Mouse (Mus musculus) C2C12 (cell line): ENCODE measurements around the gene Ndufa6. TPM values are rescaled to one million over a fixed set of nuclear protein-coding genes. Genes with fewer than 3 reads are reported as not detected.

Experiments
- H3K27me3 ChIP-seq: one replicate; pipeline ENCODE4 v1.6.1; 2011; ENCODE audit not compliant: control insufficient read depth, insufficient read depth, insufficient read length
- H3K36me3 ChIP-seq: one replicate; pipeline ENCODE4 v1.6.1; 2011; ENCODE audit not compliant: control insufficient read depth, insufficient read depth
- H3K4me3 ChIP-seq: one replicate; pipeline ENCODE4 v1.5.1; 2011; ENCODE audit warnings: mild to moderate bottlenecking, control low read depth; ENCODE audit not compliant: poor library complexity, insufficient read depth, severe bottlenecking
- H3K79me2 ChIP-seq: one replicate; pipeline ENCODE4 v1.6.1; 2011; ENCODE audit not compliant: control insufficient read depth, insufficient read depth
- H3K79me3 ChIP-seq: one replicate; pipeline ENCODE4 v1.6.1; 2011; ENCODE audit warnings: low read depth, control low read depth
- H3ac ChIP-seq: one replicate; pipeline ENCODE3; 2011; ENCODE audit warnings: low read depth; ENCODE audit not compliant: control insufficient read depth, insufficient read length
- CEBPB ChIP-seq: IDR thresholded peaks from one replicate; pipeline ENCODE4 v1.6.1; 2011; ENCODE audit warnings: low read depth, mild to moderate bottlenecking, control low read depth, moderate library complexity
- CTCF ChIP-seq: IDR thresholded peaks from one replicate; pipeline ENCODE4 v1.5.1; 2011; ENCODE audit not compliant: control insufficient read depth, insufficient read depth, insufficient read length
- FOSL1 ChIP-seq: IDR thresholded peaks from one replicate; pipeline ENCODE4 v1.8.0; 2011; ENCODE audit warnings: mild to moderate bottlenecking, low read length; ENCODE audit not compliant: poor library complexity, insufficient read depth, severe bottlenecking
- MAX ChIP-seq: IDR thresholded peaks from one replicate; pipeline ENCODE4 v1.6.1; 2011; ENCODE audit warnings: mild to moderate bottlenecking, control low read depth
- MYOD1 ChIP-seq: IDR thresholded peaks from one replicate; pipeline ENCODE4 v1.6.1; 2011; ENCODE audit warnings: low read depth; ENCODE audit not compliant: control insufficient read depth, insufficient read length
- MYOG ChIP-seq: IDR thresholded peaks from one replicate; pipeline ENCODE4 v1.6.1; 2011; ENCODE audit not compliant: control insufficient read depth, insufficient read length; ENCODE audit errors: extremely low read depth
- USF1 ChIP-seq: IDR thresholded peaks from one replicate; pipeline ENCODE4 v1.6.1; 2011; ENCODE audit warnings: low read depth, mild to moderate bottlenecking, control low read depth, moderate library complexity
- polyA plus RNA-seq: library from polyadenylated mRNA; unstranded; fragments of >200 nt; fragmentation: generic; extraction: Trizol; gene quantifications from one replicate; pipeline ENCODE4 v1.2.1, GENCODE M21; 2012; ENCODE audit warnings: missing spikeins

The Ndufa6 gene
- polyA plus RNA-seq, 1 experiment = 385 TPM

DNA sequence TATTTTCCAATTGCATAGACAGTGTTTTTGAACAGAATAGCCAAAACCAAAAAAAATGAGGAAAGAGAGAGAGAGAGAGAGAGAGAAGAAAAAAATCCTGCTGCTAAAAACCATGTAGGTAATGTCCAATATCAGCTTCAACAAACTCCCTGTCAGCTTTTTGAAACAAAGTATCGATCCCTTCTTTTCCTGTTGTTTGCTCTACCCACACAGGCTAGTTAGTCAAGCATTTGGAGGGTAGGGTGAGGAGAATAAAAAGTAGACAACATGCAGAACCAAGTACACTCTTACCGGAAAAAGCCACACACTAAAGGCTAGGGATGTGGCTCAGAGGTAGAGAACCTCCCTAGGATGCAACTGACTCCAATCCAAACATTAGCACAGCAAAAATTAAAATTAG, 31.6 kb upstream of the Ndufa6 start:
- Histone ChIP-seq H3K36me3 (no peaks in the 10 kb centered on the region), H3K79me3 (no peaks in the 10 kb centered on the region), H3K27me3 (peaks cover 3% of the 10 kb centered on the region), H3K79me2 (no peaks in the 10 kb centered on the region), H3K4me3 (no peak overlapping the region), H3ac (no peak overlapping the region)
- no peak for TF ChIP-seq MAX
- no peak for TF ChIP-seq MYOG
- TF ChIP-seq CEBPB = no peak
- TF ChIP-seq USF1 = no peak
- no peak for TF ChIP-seq MYOD1

DNA sequence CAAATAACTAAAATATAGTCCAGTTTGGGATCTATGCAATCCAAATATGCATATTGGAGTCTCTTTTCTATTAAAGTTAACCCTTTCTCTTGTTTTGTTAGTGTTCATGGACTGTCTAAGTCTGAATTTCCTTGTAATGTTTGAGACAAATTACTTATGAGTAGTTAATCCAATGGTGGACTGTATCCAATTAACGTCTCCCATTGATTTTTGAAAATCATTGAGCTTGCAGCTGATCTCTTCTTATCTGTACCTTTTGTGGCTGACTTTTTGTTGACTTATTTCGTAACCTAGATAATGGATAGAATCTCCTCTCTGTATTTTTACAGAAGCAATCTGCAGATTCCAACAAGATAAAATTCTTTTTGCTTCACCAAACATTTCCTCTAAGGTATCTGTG, 28.3 kb upstream of the Ndufa6 start:
- no peak overlapping the region for H3K4me3 ChIP-seq
- TF ChIP-seq USF1 (no peak), MAX (no peak), MYOG (no peak), FOSL1 (no peak), CEBPB (no peak), CTCF (no peak), MYOD1 (no peak)
- H3ac ChIP-seq = no peak overlapping the region
- H3K79me3 ChIP-seq = no peaks in the 10 kb centered on the region
- H3K79me2 ChIP-seq = no peaks in the 10 kb centered on the region
- H3K27me3 ChIP-seq = no peaks in the 10 kb centered on the region
- H3K36me3 ChIP-seq = no peaks in the 10 kb centered on the region

DNA sequence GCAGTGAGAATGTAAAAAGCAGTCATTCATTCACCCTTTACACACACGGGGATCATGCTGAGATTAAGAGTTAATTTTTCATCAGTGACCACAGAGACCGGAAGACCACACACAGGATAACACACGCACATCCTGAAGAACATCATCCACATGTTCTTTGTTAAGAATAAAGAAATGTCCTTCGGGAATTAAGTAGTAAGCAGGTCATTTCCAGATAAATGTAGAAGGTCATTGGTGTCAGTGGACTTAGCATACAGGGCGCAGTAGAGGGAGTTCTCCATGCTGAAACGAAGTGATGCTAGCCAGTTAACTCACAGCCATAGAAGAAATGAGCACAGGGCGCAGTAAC, 26.6 kb upstream of the Ndufa6 start:
- Histone ChIP-seq H3K4me3 (no peak overlapping the region), H3K27me3 (no peaks in the 10 kb centered on the region), H3ac (no peak overlapping the region), H3K79me2 (no peaks in the 10 kb centered on the region), H3K36me3 (no peaks in the 10 kb centered on the region), H3K79me3 (no peaks in the 10 kb centered on the region)
- no peak for TF ChIP-seq USF1
- TF ChIP-seq FOSL1 = no peak
- TF ChIP-seq MYOG = no peak
- TF ChIP-seq MAX = no peak
- no peak for TF ChIP-seq CTCF
- no peak for TF ChIP-seq MYOD1
- no peak for TF ChIP-seq CEBPB

DNA sequence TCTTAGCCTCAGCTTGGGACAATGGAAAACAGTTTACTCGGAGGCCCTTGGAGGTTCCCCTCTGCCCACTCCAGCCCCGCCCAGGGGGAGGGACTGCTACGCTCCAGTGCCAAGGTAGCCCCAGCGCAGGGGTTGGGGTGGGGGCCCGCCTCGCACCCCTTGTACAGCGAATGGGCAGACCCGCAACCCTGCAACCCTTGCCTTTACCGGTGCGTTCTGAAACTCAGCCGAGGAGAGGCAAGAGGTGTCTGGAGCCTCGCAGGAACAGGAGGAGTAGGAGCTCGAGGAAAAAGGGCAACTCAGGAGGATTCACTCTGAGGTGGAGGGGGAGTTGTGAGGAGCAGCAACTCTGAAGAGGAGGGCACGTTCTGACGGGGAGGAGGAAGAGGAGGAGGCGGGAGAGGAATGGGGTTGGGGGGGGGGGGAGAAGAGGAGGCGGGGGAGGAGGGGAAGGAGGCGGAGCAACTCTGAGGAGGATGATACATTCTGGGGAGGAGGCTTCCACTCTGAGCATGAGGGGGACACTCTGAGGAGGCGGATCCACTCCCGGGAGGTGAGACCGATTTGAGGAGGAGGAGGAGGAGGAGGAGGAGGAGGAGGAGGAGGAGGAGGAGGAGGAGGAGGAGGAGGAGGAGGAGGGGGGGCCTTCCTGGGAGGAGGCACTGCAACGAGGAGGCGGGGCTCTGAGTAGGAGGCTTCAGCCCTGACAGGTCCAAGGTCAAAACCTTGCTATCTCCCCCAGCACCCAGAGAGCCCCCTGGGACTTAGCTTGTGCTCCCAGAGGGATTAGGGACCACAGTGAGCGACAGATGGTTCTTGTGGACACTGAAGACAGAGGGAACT, 26.0 kb upstream of the Ndufa6 start, which contains the start of gene Cyp2d22:
Gene Cyp2d22, minus strand, starts transcription at position 390 of the 843 bp plus-strand sequence.
- no peak for TF ChIP-seq MYOD1
- no peak for TF ChIP-seq FOSL1
- no peak for TF ChIP-seq USF1
- TF ChIP-seq MYOG = no peak
- TF ChIP-seq MAX = no peak
- no peak for TF ChIP-seq CTCF
- H3K36me3 ChIP-seq = no peaks in the 10 kb centered on the region
- no peak within 1 kb of the TSS for H3K4me3 ChIP-seq
- H3K27me3 ChIP-seq = no peaks in the 10 kb centered on the region
- H3K79me3 ChIP-seq = no peaks in the 10 kb centered on the region
- no peaks in the 10 kb centered on the region for H3K79me2 ChIP-seq
- H3ac ChIP-seq = no peak within 1 kb of the TSS

DNA sequence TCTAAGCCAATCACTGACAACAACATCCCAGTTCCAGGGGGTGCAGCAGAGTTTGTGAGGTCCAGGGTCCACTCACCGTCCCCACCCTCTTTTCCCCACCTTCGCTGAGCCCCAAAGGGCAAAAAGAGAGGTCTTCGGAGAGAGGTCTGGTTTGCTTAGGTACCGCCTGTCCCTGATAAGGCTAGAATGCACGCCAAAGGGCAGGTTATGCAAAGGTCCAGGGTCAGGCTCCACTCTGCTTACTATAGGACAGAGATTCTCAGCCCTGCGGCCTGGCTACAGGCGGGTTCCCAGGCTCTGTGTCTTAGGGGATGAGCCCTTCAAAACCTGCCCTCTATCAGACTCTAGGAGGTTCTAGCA, 25.4 kb upstream of the Ndufa6 start:
- Histone ChIP-seq H3K36me3 (no peaks in the 10 kb centered on the region), H3K79me2 (no peaks in the 10 kb centered on the region), H3K79me3 (no peaks in the 10 kb centered on the region), H3ac (no peak overlapping the region), H3K4me3 (no peak overlapping the region), H3K27me3 (no peaks in the 10 kb centered on the region)
- TF ChIP-seq USF1 = no peak
- TF ChIP-seq FOSL1 = no peak
- TF ChIP-seq CEBPB = no peak
- no peak for TF ChIP-seq MAX
- no peak for TF ChIP-seq MYOD1
- TF ChIP-seq CTCF = no peak
- no peak for TF ChIP-seq MYOG

DNA sequence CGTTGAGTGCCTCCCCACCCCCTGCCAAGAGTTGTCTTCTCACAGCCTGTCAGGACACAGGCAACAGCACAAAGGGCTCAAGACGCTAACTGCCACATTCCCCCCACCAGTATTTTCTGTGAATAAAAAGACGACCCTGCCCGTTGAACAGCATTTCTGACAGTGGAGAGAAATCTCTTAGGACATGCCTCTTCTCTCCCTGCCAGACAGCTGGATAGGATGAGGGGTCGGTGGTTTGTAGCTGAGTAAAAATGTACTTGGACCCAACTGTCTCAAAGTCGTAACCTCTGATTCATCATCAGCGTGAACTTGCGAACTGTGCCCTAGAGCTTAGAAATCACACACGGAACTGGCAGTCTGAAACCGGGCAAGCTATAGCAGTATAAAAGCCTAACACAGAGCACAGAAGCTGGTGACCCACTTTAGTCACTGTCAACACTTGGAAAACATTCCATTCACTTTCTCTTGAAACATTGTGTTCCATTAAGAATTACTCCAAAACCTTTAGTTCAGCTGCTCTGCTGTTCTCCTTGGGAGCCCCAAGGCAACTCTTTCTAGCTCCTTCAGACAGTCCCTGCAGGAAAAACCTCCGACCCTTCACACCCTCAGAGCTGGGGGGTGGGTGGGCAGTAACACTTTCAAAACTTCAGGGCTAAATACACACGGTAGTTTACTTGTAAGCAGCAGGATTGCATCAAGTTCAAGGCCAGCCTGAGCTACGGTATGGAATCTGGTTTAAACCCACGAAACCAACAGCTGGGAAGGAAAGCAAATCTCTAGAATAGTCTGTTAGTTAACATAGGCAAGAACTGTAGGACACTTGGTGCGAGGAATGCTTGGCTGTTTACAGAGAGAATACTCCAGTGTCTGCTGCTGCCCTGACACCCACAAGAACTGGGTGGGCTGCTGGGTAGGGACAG, 24.4 kb upstream of the Ndufa6 start:
- H3ac ChIP-seq = no peak overlapping the region
- H3K79me2 ChIP-seq = no peaks in the 10 kb centered on the region
- no peak for TF ChIP-seq CEBPB
- TF ChIP-seq MAX = no peak
- H3K36me3 ChIP-seq = no peaks in the 10 kb centered on the region
- no peaks in the 10 kb centered on the region for H3K79me3 ChIP-seq
- H3K27me3 ChIP-seq = no peaks in the 10 kb centered on the region
- H3K4me3 ChIP-seq = no peak overlapping the region
